Mouse (Mus musculus) hindbrain, embryonic 10.5 days (tissue): ENCODE results near the gene Prr19. TPM values are rescaled to one million over a fixed set of nuclear protein-coding genes. Genes with fewer than 3 reads are reported as not detected.

Experiments
- DNase-seq: peaks from one replicate; pipeline ENCODE4 v3.0.0-alpha.2; 2017; ENCODE audit warnings: low spot score
- H3K27ac ChIP-seq: fragments of 300-500 bp; sonication (generic); 2 replicates; pipeline ENCODE4 v1.5.1; 2016; ENCODE audit warnings: mild to moderate bottlenecking, moderate library complexity
- H3K27me3 ChIP-seq: fragments of 300-500 bp; sonication (generic); 2 replicates; pipeline ENCODE4 v1.6.1; 2016; ENCODE audit warnings: mild to moderate bottlenecking; ENCODE audit not compliant: poor library complexity, insufficient read depth, severe bottlenecking
- H3K36me3 ChIP-seq: fragments of 300-500 bp; sonication (generic); 2 replicates; pipeline ENCODE4 v1.6.1; 2016; ENCODE audit warnings: mild to moderate bottlenecking, moderate library complexity
- H3K4me1 ChIP-seq: fragments of 300-500 bp; sonication (generic); replicated peaks from 2 replicates; pipeline ENCODE4 v1.6.1; 2016; ENCODE audit warnings: mild to moderate bottlenecking
- H3K4me3 ChIP-seq: fragments of 300-500 bp; sonication (generic); 2 replicates; pipeline ENCODE4 v1.5.1; 2016; ENCODE audit warnings: mild to moderate bottlenecking, moderate library complexity
- H3K9me3 ChIP-seq: fragments of 300-500 bp; sonication (generic); 2 replicates; pipeline ENCODE4 v1.6.1; 2016; ENCODE audit warnings: mild to moderate bottlenecking, moderate library complexity
- WGBS: fragments of 180-500 bp; shearing (Covaris S2); methylation state at CpG from one replicate; pipeline ENCODE4 v1.1.7; 2016; 5-methylcytosine and 5-hydroxymethylcytosine counted together
- polyA plus RNA-seq: library from polyadenylated mRNA; unstranded; fragments of >200 nt; fragmentation: Nextera tagmentation; extraction: Ambion mirVana; gene quantifications from 2 replicates; pipeline ENCODE4 v1.2.1, GENCODE M21; 2016

Prr19 gene
- polyA plus RNA-seq, 1 experiment from 2014 or later = 2.1 TPM

GRCm38 (mm10) chr7:25279076-25279860, 21.9 kb upstream of the Prr19 start:
- Histone ChIP-seq H3K9me3 (no peaks in the 10 kb centered on the region), H3K27me3 (no peaks in the 10 kb centered on the region), H3K36me3 (no peaks in the 10 kb centered on the region), H3K4me3 (peak overlapping the region; percentile 85), H3K27ac (peak overlapping the region; percentile 98), H3K4me1 (peaks cover 84% of the 10 kb centered on the region)
- DNase-seq = peak; percentile 88
- under 1% methylated on average over 49 of the region's 49 CpGs for WGBS

- no peaks in the 10 kb centered on the region for H3K27me3 ChIP-seq
- WGBS = 1% methylated on average over 6 of the region's 6 CpGs
- peaks cover 84% of the 10 kb centered on the region for H3K4me1 ChIP-seq
- no peaks in the 10 kb centered on the region for H3K9me3 ChIP-seq
- peak overlapping the region; percentile 85 for H3K4me3 ChIP-seq
- peak overlapping the region; percentile 98 for H3K27ac ChIP-seq
- peak; percentile 44 for DNase-seq
- peaks cover 8% of the 10 kb centered on the region for H3K36me3 ChIP-seq
Observed at GRCm38 (mm10) chr7:25279861-25280791, 21.1 kb upstream of the Prr19 start.

GRCm38 (mm10) chr7:25281166-25281733, 20.0 kb upstream of the Prr19 start:
- Histone ChIP-seq H3K27me3 (no peaks in the 10 kb centered on the region), H3K27ac (peak overlapping the region; percentile 98), H3K4me1 (peaks cover 75% of the 10 kb centered on the region), H3K9me3 (no peaks in the 10 kb centered on the region), H3K4me3 (peak overlapping the region; percentile 85), H3K36me3 (peaks cover 20% of the 10 kb centered on the region)
- no peak for DNase-seq
- 29% methylated on average over 12 of the region's 12 CpGs for WGBS

- H3K4me1 ChIP-seq = peaks cover 74% of the 10 kb centered on the region
- peak overlapping the region; percentile 98 for H3K27ac ChIP-seq
- no peaks in the 10 kb centered on the region for H3K27me3 ChIP-seq
- H3K9me3 ChIP-seq = no peaks in the 10 kb centered on the region
- H3K36me3 ChIP-seq = peaks cover 27% of the 10 kb centered on the region
- peak overlapping the region; percentile 85 for H3K4me3 ChIP-seq
- WGBS = under 1% methylated on average over 80 of the region's 108 CpGs
- DNase-seq = peak; percentile 97
Observed at GRCm38 (mm10) chr7:25281734-25282601, 19.2 kb upstream of the Prr19 start.

- H3K27me3 ChIP-seq = no peaks in the 10 kb centered on the region
- peak overlapping the region; percentile 98 for H3K27ac ChIP-seq
- DNase-seq = peak; percentile 66
- peak overlapping the region; percentile 85 for H3K4me3 ChIP-seq
- WGBS = under 1% methylated on average over 36 of the region's 36 CpGs
- H3K4me1 ChIP-seq = peaks cover 68% of the 10 kb centered on the region
- peaks cover 35% of the 10 kb centered on the region for H3K36me3 ChIP-seq
- H3K9me3 ChIP-seq = no peaks in the 10 kb centered on the region
Observed at GRCm38 (mm10) chr7:25282731-25283211, 18.4 kb upstream of the Prr19 start.

GRCm38 (mm10) chr7:25283637-25284036, 17.6 kb upstream of the Prr19 start:
- H3K4me1 ChIP-seq = peaks cover 61% of the 10 kb centered on the region
- no peaks in the 10 kb centered on the region for H3K27me3 ChIP-seq
- H3K36me3 ChIP-seq = peaks cover 43% of the 10 kb centered on the region
- no peak for DNase-seq
- H3K27ac ChIP-seq = peak overlapping the region; percentile 98
- peak overlapping the region; percentile 85 for H3K4me3 ChIP-seq
- 33% methylated on average over 5 of the region's 5 CpGs for WGBS
- no peaks in the 10 kb centered on the region for H3K9me3 ChIP-seq

GRCm38 (mm10) chr7:25284171-25284570, 17.0 kb upstream of the Prr19 start:
- Histone ChIP-seq H3K27ac (peak overlapping the region; percentile 98), H3K4me3 (peak overlapping the region; percentile 85), H3K4me1 (peaks cover 58% of the 10 kb centered on the region), H3K36me3 (peaks cover 49% of the 10 kb centered on the region), H3K27me3 (no peaks in the 10 kb centered on the region), H3K9me3 (0 out of 2 replicates have a peak, but pooled peaks cover 2% of the 10 kb centered on the region)
- DNase-seq = no peak
- WGBS = 77% methylated on average over 2 of the region's 2 CpGs

GRCm38 (mm10) chr7:25284766-25285165, 16.4 kb upstream of the Prr19 start:
- no peak for DNase-seq
- peaks cover 6% of the 10 kb centered on the region; the same call in 1 of the 2 replicates for H3K9me3 ChIP-seq
- H3K4me3 ChIP-seq = peak overlapping the region; percentile 85; the same call in 1 of the 2 replicates
- H3K27me3 ChIP-seq = no peaks in the 10 kb centered on the region
- H3K4me1 ChIP-seq = peaks cover 52% of the 10 kb centered on the region
- WGBS = 87% methylated on average over 5 of the region's 5 CpGs
- peaks cover 55% of the 10 kb centered on the region for H3K36me3 ChIP-seq
- peak overlapping the region; percentile 20; the same call in 1 of the 2 replicates for H3K27ac ChIP-seq

- Histone ChIP-seq H3K9me3 (peaks cover 9% of the 10 kb centered on the region; the same call in 1 of the 2 replicates), H3K36me3 (peaks cover 64% of the 10 kb centered on the region), H3K27ac (no peak overlapping the region), H3K4me1 (peaks cover 43% of the 10 kb centered on the region), H3K4me3 (no peak overlapping the region), H3K27me3 (no peaks in the 10 kb centered on the region)
- DNase-seq = no peak
- 92% methylated on average over 20 of the region's 20 CpGs for WGBS
Observed at GRCm38 (mm10) chr7:25285511-25286238, 15.5 kb upstream of the Prr19 start.

GRCm38 (mm10) chr7:25286989-25287388, 14.2 kb upstream of the Prr19 start:
- 80% methylated on average over 8 of the region's 8 CpGs for WGBS
- no peak for DNase-seq
- H3K36me3 ChIP-seq = peaks cover 77% of the 10 kb centered on the region

GRCm38 (mm10) chr7:25288011-25288410, 13.2 kb upstream of the Prr19 start:
- H3K27ac ChIP-seq = no peak overlapping the region
- H3K4me3 ChIP-seq = no peak overlapping the region
- H3K4me1 ChIP-seq = peaks cover 38% of the 10 kb centered on the region
- peaks cover 9% of the 10 kb centered on the region; the same call in 1 of the 2 replicates for H3K9me3 ChIP-seq
- no peak for DNase-seq
- H3K36me3 ChIP-seq = peaks cover 87% of the 10 kb centered on the region
- H3K27me3 ChIP-seq = no peaks in the 10 kb centered on the region
- 96% methylated on average over 12 of the region's 12 CpGs for WGBS

More at GRCm38 (mm10) chr7:25286989-25287388, 14.2 kb upstream of the Prr19 start:
- Histone ChIP-seq H3K4me3 (no peak overlapping the region), H3K9me3 (peaks cover 9% of the 10 kb centered on the region; the same call in 1 of the 2 replicates), H3K27ac (no peak overlapping the region), H3K4me1 (peaks cover 42% of the 10 kb centered on the region), H3K27me3 (no peaks in the 10 kb centered on the region)
